Mouse (Mus musculus) activated CD4-positive, CD25-positive, alpha-beta regulatory T cell, adult 4 months (primary cell): ENCODE results near the gene Gna12. TPM values are rescaled to one million over a fixed set of nuclear protein-coding genes. Genes with fewer than 3 reads are reported as not detected.
A peak's percentile ranks its signal among the peaks of the same experiment; 100 is the strongest.

Source experiments
- ATAC-seq: one replicate; pipeline ENCODE4 v1.8.0; 2017
- polyA plus RNA-seq, 2 experiments: library from polyadenylated mRNA; unstranded; fragments of 100-300 nt; shearing (Covaris generic); gene quantifications; one replicate each; pipeline ENCODE4 v1.2.1; 2017

Gene Gna12
- polyA plus RNA-seq = 1 to 10 TPM; 3.9 to 4.6 TPM

DNA sequence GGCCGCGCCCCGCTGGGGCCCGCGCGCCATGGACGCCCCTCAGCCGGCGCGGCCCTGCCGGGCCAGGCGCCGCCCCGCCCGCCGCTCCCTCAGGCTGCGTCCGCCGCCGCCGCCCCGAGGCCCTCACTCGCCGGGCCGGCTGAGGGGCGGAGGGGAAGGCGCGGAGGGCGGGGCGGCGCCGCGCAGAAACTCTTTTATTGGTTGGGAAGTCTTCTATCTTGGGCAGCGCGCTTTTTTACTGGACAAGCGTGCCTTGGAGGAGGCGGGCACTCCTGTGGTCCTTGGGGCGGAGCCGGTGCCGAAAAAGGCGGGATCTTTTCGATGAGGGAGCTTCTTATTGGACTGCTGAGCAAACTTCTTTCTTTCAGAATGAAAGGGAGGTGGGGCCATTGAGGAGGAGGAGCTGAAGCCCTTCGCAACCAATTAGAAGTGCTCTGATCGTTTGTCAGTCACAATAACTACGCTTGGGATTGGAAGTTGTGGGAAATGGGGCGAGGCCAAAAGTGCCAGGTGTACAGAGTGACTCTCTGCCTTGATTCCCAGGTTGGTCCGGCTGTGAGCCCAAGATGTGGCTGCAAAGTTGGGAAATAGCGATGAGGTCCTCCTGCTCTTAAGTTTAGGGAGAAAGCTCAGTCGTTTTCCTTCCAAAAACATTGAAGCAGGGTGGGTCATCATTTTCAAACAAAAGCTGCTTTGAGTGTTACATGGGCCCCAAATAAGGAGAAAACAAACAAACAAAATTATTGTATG is at the start of gene Gna12:
Gna12 (minus strand) TSS at position 118 of the 750 bp plus-strand sequence.
- ATAC-seq = peak; percentile 98

- ATAC-seq = no peak
Observed at GRCm38 (mm10) chr5:140878644-140879043, 48.4 kb upstream of the Gna12 start.

DNA sequence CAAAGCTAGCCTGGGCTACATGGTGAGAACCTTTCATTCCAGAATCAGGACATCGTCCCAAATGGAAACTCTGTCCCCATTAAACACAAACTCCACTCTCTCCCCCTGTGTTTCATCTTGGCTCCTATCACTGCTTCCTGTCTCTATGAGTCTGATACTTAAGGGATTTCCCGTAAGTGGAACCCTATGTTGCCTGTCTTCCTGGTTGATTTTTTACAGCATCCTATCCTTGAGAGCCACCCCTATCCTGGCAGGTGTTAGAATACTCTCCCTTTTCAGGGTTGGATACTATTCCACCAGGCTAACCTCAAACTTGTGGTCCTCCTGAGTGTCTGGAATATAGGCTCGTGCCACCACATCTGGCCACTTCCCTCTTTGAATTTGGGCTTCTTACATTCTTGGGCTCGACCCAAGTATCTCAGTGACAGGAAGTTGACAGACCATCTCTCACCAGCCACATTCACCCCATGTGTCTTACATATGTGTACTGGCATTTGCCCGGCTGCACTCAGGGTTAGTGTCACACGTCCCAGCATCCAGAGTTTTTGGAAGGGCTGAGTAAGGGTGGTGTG is 43.6 kb upstream of the Gna12 start:
- peak; percentile 25 for ATAC-seq

- ATAC-seq = no peak
Observed at GRCm38 (mm10) chr5:140873039-140873551, 42.9 kb upstream of the Gna12 start.

DNA sequence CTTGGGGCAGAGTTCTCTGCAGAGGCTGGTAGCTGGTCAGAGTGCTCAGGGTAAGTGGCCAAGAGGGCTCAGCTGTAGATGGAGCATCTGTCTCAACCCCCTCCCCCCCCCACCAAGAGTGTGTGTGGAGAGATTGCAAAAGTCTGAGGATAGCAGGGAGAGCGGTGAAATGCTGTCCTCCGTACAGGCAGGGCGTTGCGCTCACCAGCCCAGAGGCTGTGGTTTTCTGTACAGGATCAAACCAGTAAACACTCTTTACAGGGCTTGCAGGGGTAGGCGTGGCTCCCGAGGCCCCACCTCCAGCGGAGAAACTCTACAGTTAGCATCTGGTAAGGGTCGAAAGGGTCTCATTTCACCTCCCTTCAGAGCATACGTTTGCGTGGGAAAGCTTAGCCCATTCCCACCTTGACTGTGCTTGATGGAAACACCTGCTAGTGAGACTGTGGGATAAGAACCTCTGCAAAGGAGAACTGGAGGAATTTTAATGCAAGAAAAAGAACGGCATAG is 42.4 kb upstream of the Gna12 start:
- ATAC-seq = peak; percentile 74

GRCm38 (mm10) chr5:140871241-140871640 is 41.0 kb upstream of the Gna12 start:
- ATAC-seq = peak; percentile 74

GRCm38 (mm10) chr5:140869034-140869433 is 38.8 kb upstream of the Gna12 start:
- no peak for ATAC-seq

GRCm38 (mm10) chr5:140859730-140860129 is 29.5 kb upstream of the Gna12 start:
- no peak for ATAC-seq

DNA sequence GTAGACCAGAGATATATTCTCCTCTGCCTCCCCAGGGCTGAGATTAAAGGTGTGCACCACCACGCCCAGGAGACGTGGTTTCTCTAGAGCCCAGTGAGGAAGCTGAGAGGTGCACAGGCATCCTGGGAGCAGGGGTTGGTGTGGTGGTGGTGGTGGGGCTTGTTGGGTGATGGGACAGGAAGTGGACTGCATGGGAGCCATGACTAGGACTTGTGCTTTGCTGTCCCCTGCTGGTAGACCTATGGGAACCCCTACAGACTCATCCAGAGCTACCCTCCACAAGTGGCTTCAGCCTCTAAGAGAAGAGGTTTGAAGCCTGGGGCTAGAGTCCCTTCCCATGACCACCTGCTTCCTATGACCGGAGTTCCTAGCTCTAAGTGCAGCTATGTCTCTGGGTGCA is 28.1 kb upstream of the Gna12 start:
- ATAC-seq = peak; percentile 77

- ATAC-seq = peak; percentile 28
Observed at GRCm38 (mm10) chr5:140857432-140858154, 27.4 kb upstream of the Gna12 start.

DNA sequence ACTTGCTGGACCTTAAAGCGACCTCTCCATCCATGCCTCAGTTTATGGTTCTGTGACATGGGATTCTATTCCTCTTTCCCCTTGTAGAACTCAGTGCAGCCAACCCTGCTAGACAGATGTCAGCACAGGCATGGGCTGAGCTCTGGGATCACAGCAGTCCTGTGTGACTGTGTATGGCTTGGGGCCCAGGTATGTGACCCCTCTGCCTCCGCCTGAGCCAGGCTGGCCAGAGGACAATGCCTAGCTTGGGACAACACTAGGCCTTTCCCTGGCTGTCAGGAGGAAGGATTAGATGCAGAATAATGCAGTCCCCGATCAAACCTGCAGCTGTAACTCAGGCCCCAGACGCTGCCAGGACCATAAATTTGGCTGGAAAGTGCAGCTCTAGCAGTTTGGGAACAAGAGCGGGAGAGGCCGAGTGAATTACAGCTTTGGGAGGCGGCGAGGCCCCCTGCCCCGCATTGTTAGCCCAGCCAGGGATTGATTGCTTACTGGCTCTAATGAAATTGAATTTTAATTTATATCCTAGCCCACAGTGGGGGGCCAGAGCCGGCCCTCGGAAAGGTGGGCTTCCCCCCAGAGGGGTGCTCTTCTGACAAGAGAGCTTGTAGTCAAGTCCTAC is 25.8 kb upstream of the Gna12 start:
- no peak for ATAC-seq

GRCm38 (mm10) chr5:140854700-140855099 is 24.5 kb upstream of the Gna12 start:
- no peak for ATAC-seq

GRCm38 (mm10) chr5:140853723-140854122 is 23.5 kb upstream of the Gna12 start:
- no peak for ATAC-seq

- no peak for ATAC-seq
Observed at GRCm38 (mm10) chr5:140852435-140852996, 22.3 kb upstream of the Gna12 start.

GRCm38 (mm10) chr5:140847300-140847729 is 17.1 kb upstream of the Gna12 start:
- ATAC-seq = no peak

DNA sequence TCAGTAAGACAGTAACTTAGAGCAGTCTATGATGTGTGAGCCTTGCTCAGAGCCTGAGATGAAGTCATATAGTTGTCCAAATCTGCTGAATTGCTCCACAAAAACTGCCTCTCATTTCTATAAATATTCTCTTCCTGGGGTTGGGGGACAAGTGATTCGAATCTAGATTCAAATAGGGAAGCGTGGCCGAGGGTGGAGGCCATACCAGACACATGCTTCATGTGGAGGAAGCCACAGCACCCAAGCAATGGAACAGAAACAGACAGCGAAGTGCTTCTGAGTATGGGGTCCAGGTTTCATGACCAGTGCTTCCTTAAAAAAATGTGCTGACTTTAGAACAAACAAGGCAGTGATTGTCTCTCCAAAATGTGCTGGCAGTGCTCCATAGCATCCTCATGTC is 11.7 kb upstream of the Gna12 start:
- no peak for ATAC-seq

DNA sequence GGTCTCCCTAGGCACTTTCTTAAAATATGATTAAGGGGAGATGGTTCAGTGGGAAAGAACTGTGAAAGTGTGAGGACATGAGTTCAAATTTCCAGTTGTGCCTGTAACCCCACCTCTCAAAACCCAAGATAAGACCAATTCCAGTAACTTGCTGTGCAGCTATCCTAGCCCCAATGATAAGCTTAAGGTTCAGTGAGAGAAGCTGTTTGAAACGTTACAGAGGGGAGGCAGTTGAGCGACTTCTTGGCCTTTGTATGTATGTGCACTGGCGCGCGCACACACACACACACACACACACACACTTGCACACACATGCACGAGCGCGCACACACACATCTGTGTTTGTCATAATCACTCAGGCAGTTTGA is 817 bp upstream of the Gna12 start:
- no peak for ATAC-seq

DNA sequence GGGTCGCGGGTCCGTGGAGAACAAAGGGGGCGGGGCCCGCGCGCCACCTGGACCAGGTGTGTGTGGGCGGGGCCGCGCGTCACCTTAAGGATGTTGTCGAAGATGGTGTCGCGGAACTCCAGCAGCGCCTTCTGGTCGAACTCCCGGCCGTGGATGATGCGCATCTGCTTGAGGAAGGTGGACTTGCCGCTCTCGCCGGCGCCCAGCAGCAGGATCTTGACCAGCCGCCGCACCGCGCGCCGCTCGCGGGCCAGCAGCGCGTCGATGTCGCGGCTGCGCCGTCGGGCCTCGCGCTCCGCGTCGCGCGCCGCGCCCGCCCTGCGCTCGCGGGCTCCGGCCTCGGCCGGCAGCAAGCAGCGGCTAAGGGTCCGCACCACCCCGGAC is 328 bp downstream of the Gna12 start:
- ATAC-seq = no peak

DNA sequence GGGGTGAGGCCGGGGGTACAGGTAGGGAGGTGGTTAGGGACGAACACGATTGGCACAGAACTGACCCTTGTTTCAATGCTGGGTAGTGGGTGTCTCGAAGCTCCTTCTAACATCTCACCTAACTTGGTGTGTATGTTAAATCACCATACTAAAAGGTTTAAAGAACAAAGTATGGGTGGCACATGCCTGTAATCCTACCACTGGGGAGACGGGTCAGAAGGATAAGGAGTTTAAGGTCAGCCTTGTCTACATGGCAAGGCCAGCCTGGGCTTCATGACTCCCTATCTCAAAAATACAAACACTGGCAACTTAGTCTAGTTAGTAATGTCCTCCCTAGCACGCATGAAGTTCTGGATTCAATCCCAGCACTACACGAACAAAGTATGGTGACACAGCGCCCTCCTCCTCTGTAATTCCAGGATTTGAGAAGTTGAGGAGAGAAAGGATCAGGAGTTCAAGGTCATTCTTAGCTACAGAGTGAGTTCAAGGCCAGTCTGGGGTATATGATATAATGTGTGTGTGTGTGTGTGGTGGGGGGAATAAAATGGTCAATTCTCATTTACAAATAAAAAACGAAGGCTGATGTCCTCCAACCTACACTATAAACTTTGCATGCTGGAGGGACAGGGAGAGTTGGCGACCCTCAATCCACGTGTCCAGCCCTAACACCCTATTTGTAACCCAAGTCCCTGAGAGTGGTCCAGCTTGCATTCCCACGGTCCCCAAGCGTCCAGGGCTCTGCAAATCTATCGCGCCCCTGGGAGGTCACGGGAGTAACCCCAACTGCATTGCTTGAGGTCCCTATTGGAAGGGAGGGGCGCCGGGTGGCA is 935 bp downstream of the Gna12 start:
- no peak for ATAC-seq

DNA sequence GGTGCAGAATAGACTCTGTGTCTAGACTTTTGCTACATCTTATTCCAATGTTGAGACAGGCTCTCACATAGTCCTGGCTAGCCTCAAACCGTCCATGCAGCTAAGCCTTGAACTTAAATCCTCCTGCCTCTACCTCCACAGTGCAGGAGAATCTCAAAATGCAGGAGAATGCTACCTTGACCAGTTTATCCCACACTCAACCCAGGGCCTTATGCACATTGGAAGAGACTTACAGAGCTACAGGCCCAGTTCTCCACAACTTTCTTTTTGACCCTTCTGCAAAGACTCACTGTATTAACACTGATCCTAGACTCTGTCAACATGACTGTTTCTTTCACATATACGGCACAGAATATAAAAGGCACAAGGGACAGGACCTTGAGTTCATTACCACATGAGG is 1.9 kb downstream of the Gna12 start:
- no peak for ATAC-seq

GRCm38 (mm10) chr5:140827896-140828295 is 2.3 kb downstream of the Gna12 start:
- no peak for ATAC-seq

GRCm38 (mm10) chr5:140827413-140827812 is 2.8 kb downstream of the Gna12 start:
- no peak for ATAC-seq
